Mouse (Mus musculus) kidney, postnatal 0 days (tissue): ENCODE results near the gene Oxld1. TPM values are rescaled to one million over a fixed set of nuclear protein-coding genes. Genes with fewer than 3 reads are reported as not detected.

ENCODE experiments used
- ATAC-seq: fragments of 200-750 bp; cut with Nextera tagmentation; replicated peaks from 2 replicates; pipeline ENCODE4 v1.8.0; 2017; ENCODE audit warnings: low read depth, moderate number of reproducible peaks, moderate TSS enrichment, moderate library complexity; ENCODE audit not compliant: low FRiP score
- DNase-seq: peaks from one replicate; pipeline ENCODE4 v3.0.0-alpha.2; 2016; ENCODE audit warnings: low spot score
- H3K27ac ChIP-seq: fragments of 300-500 bp; sonication (generic); 2 replicates; pipeline ENCODE4 v1.5.1; 2014; ENCODE audit warnings: mild to moderate bottlenecking
- H3K27me3 ChIP-seq: fragments of 300-500 bp; sonication (generic); 2 replicates; pipeline ENCODE4 v1.6.1; 2014; ENCODE audit warnings: low read length, mixed read lengths; ENCODE audit not compliant: insufficient read depth
- H3K36me3 ChIP-seq: fragments of 300-500 bp; sonication (generic); 2 replicates; pipeline ENCODE4 v1.6.1; 2014; ENCODE audit warnings: low read length, mixed read lengths; ENCODE audit not compliant: insufficient read depth
- H3K4me1 ChIP-seq: fragments of 300-500 bp; sonication (generic); replicated peaks from 2 replicates; pipeline ENCODE4 v1.6.1; 2014; ENCODE audit warnings: antibody characterized with exemption, low read length, mixed read lengths; ENCODE audit not compliant: insufficient read depth
- H3K4me2 ChIP-seq: fragments of 300-500 bp; sonication (generic); 2 replicates; pipeline ENCODE4 v1.6.1; 2014; ENCODE audit warnings: mild to moderate bottlenecking, low read length, moderate library complexity, mixed read lengths
- H3K4me3 ChIP-seq: fragments of 300-500 bp; sonication (generic); replicated peaks from 2 replicates; pipeline ENCODE4 v1.5.1; 2014; ENCODE audit warnings: low read depth, low read length
- H3K9ac ChIP-seq: fragments of 300-500 bp; sonication (generic); 2 replicates; pipeline ENCODE4 v1.6.1; 2014; ENCODE audit warnings: low read depth, low read length
- H3K9me3 ChIP-seq: fragments of 300-500 bp; sonication (generic); replicated peaks from 2 replicates; pipeline ENCODE4 v1.6.1; 2016; ENCODE audit warnings: low read length, inconsistent platforms, mixed read lengths
- CTCF ChIP-seq: IDR thresholded peaks from 2 replicates; pipeline ENCODE4 v1.5.1; 2016; ENCODE audit warnings: antibody characterized with exemption, low read depth, mild to moderate bottlenecking, moderate library complexity
- WGBS: fragments of 180-500 bp; shearing (Covaris S2); extraction: QIAGEN DNeasy Blood & Tissue Kit; methylation state at CpG from one replicate; pipeline ENCODE4 v1.1.7; 2014; 5-methylcytosine and 5-hydroxymethylcytosine counted together
- polyA plus RNA-seq: library from polyadenylated mRNA; unstranded; fragments of >200 nt; fragmentation: Nextera tagmentation; extraction: Ambion mirVana; gene quantifications from 2 replicates; pipeline ENCODE4 v1.2.1, GENCODE M21; 2015

Oxld1 gene
- 24.3 and 30.3 TPM in 2 replicates for polyA plus RNA-seq

DNA sequence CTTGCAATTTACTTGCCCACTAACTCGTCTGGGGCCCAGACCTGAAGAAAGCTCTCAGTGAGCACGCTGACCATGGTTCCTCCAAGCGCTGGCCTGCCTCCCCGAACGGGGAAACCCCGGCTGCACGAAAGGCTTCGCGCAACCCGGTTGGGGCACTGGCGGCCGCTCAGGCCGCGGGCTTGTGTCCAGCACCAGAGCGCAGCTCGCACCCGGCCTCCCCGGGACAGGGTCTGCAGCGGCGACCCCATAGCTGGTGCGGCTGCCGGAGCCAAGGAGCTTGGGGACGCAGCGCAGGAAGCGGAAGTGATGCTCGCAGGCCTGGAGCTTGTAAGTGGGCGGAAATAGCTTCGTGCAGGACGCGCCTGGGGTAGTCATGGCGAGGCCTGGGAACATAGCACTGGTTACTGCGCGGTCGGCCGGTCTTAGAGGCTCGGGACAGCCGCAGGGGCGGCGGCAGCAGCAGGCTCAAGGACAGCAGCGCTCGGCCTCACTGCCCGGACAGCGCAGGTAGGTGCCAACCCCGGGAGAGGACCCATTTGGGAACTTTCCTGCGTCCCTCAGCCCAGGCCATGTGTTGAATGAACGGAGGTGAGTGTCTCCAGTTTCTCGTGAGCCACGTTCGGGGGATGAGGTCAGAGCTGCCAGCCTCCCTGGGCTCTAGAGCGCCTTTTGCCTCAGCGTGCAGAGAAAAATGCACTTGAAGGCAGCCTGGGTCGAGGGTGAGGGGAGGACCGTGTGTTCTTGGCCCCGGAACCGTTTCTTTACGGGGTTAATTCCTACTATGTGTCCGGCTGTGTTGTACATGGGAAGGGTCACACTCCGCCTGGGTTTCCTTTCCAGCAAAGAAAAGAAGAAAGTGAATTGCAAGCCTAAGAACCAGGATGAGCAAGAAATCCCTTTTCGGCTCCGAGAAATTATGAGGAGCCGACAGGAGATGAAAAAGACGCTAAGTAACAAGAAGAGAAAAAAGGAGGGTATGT is at the start of gene Oxld1, which contains the start of gene Ccdc137:
Oxld1 (minus strand) TSS at position 297 of the 980 bp plus-strand sequence.
Ccdc137 (plus strand) TSS at position 344 of the 980 bp plus-strand sequence.
- peak; percentile 78 for ATAC-seq
- WGBS, result 2% methylated on average over 62 of the region's 62 CpGs
- peaks cover 19% of the 10 kb centered on the region for H3K36me3 ChIP-seq
- H3K27ac ChIP-seq, result peak within 1 kb of the TSS; percentile 69
- H3K4me3 ChIP-seq, result peak within 1 kb of the TSS; percentile 72
- H3K4me2 ChIP-seq, result peak within 1 kb of the TSS; percentile 97
- H3K27me3 ChIP-seq, result no peaks in the 10 kb centered on the region
- no peak for TF ChIP-seq CTCF
- peaks cover 6% of the 10 kb centered on the region for H3K4me1 ChIP-seq
- no peaks in the 10 kb centered on the region for H3K9me3 ChIP-seq
- H3K9ac ChIP-seq, result peak within 1 kb of the TSS; percentile 81
- peak; percentile 95 for DNase-seq

- Histone ChIP-seq H3K4me3 (no peak overlapping the region), H3K9me3 (no peaks in the 10 kb centered on the region), H3K4me2 (no peak overlapping the region), H3K36me3 (no peaks in the 10 kb centered on the region), H3K4me1 (no peaks in the 10 kb centered on the region; the same call in 1 of the 2 replicates), H3K9ac (no peak overlapping the region), H3K27me3 (no peaks in the 10 kb centered on the region), H3K27ac (no peak overlapping the region)
- DNase-seq (peak; percentile 60), ATAC-seq (peak; percentile 48; the same call in 1 of the 2 replicates)
- WGBS, result 57% methylated on average over 4 of the region's 4 CpGs
- peak; percentile 69 for TF ChIP-seq CTCF
Observed at GRCm38 (mm10) chr11:120506899-120507298, 49.0 kb upstream of the Oxld1 start.

DNA sequence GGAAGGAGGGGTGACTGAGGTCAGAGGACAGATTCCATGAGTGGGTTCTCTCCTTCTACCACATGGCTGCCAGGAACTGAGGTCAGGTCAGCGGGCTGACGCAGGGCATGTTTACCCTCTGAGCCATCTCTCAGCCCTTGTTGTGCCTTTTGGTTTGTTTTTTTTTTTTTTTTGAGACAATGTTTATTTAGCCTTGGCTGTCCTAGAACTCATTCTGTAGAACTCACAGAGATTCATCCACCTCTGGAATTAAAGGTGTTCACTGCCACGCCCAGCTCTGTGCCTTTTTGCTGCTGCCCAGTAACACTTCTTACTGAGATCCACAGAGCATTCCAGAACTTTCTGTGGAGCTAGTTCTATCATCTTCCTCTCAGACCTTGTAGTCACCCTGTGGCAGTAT is 47.8 kb upstream of the Oxld1 start:
- Histone ChIP-seq H3K9ac (no peak overlapping the region), H3K4me3 (no peak overlapping the region), H3K4me1 (no peaks in the 10 kb centered on the region; the same call in 1 of the 2 replicates), H3K27me3 (no peaks in the 10 kb centered on the region), H3K4me2 (no peak overlapping the region), H3K36me3 (no peaks in the 10 kb centered on the region), H3K27ac (no peak overlapping the region), H3K9me3 (no peaks in the 10 kb centered on the region)
- ATAC-seq (no peak), DNase-seq (no peak)
- TF ChIP-seq CTCF, result no peak
- WGBS, result 83% methylated on average over 3 of the region's 3 CpGs

DNA sequence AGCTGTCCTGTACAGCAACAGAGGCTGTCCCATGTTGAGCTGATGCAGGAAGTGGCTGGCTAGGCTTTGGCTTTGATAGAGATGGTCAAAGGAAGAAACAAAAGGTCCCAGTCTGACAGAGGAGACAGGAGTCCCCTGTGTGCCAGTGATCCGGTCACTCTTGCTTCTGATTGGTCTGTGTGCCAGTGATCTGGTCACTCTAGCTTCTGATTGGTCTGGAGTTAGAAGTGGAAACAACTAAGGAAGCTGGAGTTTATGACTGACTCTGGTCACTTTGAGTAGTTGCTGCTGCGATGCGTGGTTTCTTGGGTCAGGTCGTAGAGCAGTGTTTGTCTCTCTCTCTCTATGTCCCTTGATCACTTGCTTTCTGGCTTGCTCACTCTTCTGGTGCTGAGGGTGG is 43.8 kb upstream of the Oxld1 start:
- no peaks in the 10 kb centered on the region for H3K27me3 ChIP-seq
- peaks cover 21% of the 10 kb centered on the region for H3K36me3 ChIP-seq
- DNase-seq (no peak), ATAC-seq (no peak)
- H3K4me1 ChIP-seq, result no peaks in the 10 kb centered on the region
- H3K4me2 ChIP-seq, result no peak overlapping the region
- H3K4me3 ChIP-seq, result no peak overlapping the region
- 72% methylated on average over 4 of the region's 4 CpGs for WGBS
- no peak for TF ChIP-seq CTCF
- no peak overlapping the region for H3K27ac ChIP-seq
- H3K9me3 ChIP-seq, result no peaks in the 10 kb centered on the region
- H3K9ac ChIP-seq, result no peak overlapping the region

GRCm38 (mm10) chr11:120501018-120501417 is 43.1 kb upstream of the Oxld1 start:
- ATAC-seq (no peak), DNase-seq (no peak)
- no peaks in the 10 kb centered on the region for H3K27me3 ChIP-seq
- WGBS, result 57% methylated on average over 6 of the region's 6 CpGs
- no peaks in the 10 kb centered on the region for H3K4me1 ChIP-seq
- H3K4me3 ChIP-seq, result no peak overlapping the region
- no peak for TF ChIP-seq CTCF
- H3K9ac ChIP-seq, result no peak overlapping the region
- peak overlapping the region; percentile 15; the same call in 1 of the 2 replicates for H3K27ac ChIP-seq
- peaks cover 28% of the 10 kb centered on the region for H3K36me3 ChIP-seq
- H3K9me3 ChIP-seq, result no peaks in the 10 kb centered on the region
- no peak overlapping the region for H3K4me2 ChIP-seq

DNA sequence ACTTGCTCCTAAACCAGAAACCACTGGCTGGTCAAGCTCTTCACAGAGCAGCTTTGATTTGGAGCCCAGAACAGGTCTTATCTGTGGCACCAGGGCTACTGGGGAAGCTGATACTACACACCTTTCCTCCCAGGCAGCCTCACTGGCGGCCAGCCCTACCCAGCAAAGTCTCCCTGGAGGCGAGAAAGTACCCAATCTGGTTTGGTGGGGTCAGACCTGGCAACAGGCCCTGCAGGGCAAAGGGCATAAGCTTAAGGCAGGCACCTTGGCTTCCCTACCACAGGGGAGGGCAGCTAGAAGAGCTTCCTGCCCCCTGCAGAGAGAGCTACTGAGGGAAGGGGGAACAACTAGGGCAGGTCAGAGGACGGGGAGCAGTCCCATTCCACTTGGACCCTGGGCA is 42.5 kb upstream of the Oxld1 start:
- ATAC-seq (peak; percentile 76), DNase-seq (no peak)
- Histone ChIP-seq H3K36me3 (peaks cover 33% of the 10 kb centered on the region), H3K27ac (peak overlapping the region; percentile 15), H3K4me1 (no peaks in the 10 kb centered on the region), H3K4me2 (no peak overlapping the region), H3K4me3 (no peak overlapping the region), H3K27me3 (no peaks in the 10 kb centered on the region), H3K9me3 (no peaks in the 10 kb centered on the region), H3K9ac (no peak overlapping the region)
- TF ChIP-seq CTCF, result no peak
- 26% methylated on average over 3 of the region's 3 CpGs for WGBS
